Mouse (Mus musculus): ENCODE results near the gene Olfr1441.
A peak's percentile ranks its signal among the peaks of the same experiment; 100 is the strongest.

Gene Olfr1441

GRCm38 (mm10) chr19:12417361-12417760 is at the start of gene Olfr1441:
TSS of gene Olfr1441 (plus strand) at chr19:12417433.
- no peak for DNase-seq (ENCODE audit: low read depth, low spot score)

- DNase-seq (ENCODE audit: low read depth, low spot score) = no peak
Measured at GRCm38 (mm10) chr19:12373004-12373403, 44.2 kb upstream of the Olfr1441 start.

- no peak for DNase-seq (ENCODE audit: low read depth, low spot score)
Measured at GRCm38 (mm10) chr19:12374465-12375025, 42.7 kb upstream of the Olfr1441 start.

GRCm38 (mm10) chr19:12386979-12387378 is 30.3 kb upstream of the Olfr1441 start, which contains the start of gene Olfr1440:
TSS of gene Olfr1440 (plus strand) at chr19:12387279.
- DNase-seq (ENCODE audit: low read depth, low spot score) = no peak

DNA sequence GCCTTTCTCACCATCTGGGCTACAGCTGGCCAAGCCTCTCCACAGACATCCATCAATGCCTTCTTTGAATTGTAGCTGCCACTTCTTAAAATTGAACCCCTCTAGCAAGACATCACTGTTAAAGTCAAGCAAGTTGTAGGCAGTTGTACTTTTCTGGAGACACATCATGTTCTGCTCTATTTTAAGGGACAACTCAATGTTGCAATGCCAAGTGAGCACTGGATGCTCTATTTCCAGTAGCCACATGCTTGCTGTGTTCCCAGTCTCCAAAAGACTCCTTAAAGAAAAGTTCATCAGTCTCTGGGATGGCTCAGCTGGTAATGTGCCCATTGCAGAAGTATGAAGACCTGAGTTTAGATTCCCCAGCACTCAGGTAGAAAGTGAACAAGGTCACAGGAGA is 3.5 kb upstream of the Olfr1441 start:
- DNase-seq (ENCODE audit: low read depth, low spot score) = no peak

- DNase-seq (ENCODE audit: low read depth, low spot score) = no peak
Measured at GRCm38 (mm10) chr19:12418312-12418711, 1.1 kb downstream of the Olfr1441 start.

DNA sequence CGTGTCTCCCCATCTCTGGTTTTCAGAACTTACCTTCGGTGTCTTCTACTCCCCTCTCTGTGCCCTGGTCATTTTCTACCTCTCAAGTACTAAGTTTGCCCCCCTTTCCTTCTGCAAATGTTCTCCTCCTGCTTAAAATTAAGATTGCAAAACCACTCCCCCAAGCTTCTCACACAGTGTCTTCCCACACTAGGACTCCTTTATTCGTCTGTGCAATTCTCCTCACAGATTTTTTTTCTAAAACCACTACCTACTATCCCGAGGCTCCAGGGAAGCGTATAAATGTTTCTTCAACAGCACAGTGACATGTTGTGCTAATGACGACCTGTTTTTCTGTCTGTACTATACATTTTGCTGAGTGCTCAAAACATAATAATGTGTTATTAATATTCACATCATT is 3.3 kb downstream of the Olfr1441 start:
- DNase-seq (ENCODE audit: low read depth, low spot score) = no peak

GRCm38 (mm10) chr19:12421680-12422079 is 4.4 kb downstream of the Olfr1441 start:
- no peak for DNase-seq (ENCODE audit: low read depth, low spot score)

DNA sequence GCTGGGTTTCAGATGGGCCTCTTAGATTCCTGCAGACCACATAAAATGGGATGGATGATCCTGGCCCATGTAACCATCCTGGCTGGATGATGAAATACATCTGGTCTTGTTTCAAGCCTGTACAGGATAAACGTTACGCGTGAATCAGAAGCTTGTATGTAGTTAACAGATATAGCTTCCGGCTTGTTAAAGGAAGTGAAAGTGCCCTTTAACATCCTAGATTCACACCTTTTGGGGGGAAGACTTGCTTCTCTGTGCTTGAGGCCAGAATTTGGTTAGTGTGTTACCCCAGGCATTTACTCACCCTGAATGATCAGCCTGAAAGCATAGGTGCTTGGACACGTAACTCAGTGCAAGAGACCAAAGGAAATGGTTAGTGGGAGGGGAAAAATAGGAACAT is 9.9 kb downstream of the Olfr1441 start:
- DNase-seq (ENCODE audit: low read depth, low spot score) = no peak

DNA sequence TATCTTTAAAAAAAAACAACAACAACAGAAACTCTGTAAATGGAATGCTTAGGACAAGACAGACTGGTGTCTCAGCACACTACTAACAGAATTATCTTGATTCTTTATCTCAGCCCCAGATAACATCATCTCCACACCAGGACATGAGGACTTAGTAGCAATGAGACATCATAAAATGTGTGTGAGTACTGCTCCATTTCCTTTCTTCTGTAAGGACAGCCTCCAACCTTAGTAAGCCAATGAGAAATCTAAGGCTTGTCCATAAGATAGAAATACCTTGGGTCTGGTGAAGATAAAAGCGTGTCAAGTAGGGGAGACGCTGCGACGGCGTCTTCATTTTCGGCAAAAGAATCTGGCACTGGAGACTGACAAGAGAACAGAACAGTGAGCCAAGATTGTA is 10.4 kb downstream of the Olfr1441 start, which contains the start of gene Pfpl:
Gene Pfpl (plus strand): TSS at position 301 of the 400 bp plus-strand sequence.
- no peak for DNase-seq (ENCODE audit: low read depth, low spot score)

GRCm38 (mm10) chr19:12433033-12433432 is 15.8 kb downstream of the Olfr1441 start:
- DNase-seq (ENCODE audit: low read depth, low spot score) = peak; percentile 5

DNA sequence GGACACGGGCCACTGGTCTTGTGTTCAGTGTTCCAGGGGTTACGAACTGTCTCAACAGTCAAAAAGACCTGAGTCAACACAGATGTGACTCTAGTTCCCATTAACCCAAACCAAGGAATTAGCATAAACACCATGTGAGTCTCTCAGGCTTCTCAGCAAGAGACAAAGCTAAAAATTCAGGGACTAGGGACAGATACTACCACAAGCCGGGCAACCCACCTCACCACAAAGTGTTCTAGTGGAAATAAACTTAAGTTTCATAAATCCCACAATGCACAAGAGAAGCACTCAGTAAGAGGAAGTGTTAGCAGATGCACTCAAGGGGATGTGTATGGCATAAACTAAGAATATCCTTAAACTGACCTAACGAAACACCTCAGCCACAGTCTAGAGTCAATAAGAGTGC is 17.8 kb downstream of the Olfr1441 start:
- DNase-seq (ENCODE audit: low read depth, low spot score) = no peak

DNA sequence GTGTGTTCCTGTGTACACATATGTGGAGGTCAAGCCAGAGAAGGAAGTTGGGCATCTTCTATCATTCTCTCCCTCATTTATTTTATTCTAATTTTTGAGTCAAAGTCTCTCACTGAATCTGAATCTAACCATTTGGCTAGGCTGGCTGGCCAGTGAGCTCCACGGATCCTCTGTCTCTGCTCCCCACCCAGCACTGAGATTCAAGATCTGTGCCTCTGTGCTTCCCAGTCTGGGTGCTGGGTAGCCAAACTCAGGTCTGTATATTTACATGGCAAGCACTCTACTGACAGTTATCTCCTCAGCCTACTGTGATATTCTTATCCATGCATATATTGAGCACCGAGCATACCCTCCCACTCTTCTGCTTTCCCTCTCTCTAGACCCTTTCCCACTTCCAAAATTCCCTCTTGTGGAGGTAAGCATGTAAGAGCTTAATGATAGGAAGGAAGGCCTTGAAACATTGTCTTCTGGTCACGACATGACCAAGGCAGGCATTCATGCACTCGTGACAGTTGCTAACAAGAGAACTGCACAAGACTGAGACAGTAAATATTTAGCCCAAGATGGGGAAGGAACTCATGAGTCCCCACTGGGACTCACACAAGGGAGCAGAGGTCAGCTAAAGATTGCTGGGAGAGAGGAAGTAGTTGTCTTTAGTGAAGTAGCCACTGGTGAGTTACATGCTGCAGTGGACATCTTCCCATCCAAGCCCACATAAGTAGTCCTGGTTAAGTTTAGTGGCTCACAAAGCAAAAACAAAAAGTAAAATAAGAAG is 18.7 kb downstream of the Olfr1441 start:
- no peak for DNase-seq (ENCODE audit: low read depth, low spot score)

GRCm38 (mm10) chr19:12439581-12439980 is 22.3 kb downstream of the Olfr1441 start:
- DNase-seq (ENCODE audit: low read depth, low spot score) = no peak

DNA sequence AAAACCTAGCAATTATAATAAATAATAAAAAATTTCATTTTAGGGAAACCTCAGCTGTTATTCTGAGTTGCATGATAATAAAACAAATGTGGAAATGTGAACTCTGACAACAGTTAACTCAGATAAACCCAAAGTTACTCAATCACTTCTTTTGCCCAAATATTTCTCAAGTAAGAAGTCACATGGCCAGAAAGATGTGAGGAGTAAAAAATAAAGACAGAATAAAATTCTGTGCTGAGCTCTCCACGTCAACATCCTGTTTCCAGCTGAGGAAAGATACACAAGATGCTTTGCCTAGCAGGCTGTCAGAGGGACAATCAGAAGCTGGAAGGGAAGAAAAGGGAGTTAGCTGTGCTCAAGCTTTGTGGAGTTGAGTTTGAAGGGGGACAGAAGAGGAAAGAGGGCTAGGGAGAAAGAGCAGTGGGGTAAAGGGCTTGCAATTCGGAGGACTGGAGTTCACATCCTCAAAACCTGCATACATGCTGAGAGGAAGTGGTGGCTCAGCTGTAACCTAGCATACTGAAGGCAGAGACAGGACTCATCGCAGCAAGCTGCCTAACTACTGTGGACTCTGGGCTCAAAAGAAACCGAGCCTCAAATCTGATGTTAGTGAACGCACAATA is 23.0 kb downstream of the Olfr1441 start:
- DNase-seq (ENCODE audit: low read depth, low spot score) = no peak

DNA sequence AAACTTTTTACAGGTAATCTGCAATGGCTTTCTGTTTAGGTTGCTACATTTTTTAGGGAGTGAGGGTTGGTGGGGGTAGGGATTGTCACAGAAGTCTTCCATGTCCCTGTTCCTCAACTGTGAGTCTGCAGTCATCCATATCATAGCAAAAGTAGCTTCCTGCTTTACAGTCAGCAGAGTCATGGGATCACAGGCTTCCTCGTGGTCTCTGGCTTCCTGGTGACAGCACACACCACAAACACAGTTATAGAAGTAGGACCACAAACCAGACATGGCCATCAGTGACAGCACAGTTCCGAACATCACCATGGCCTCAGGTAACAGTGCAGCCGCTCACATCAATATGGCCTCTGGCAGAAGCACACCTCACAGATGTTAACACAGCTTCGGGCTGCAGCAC is 25.3 kb downstream of the Olfr1441 start:
- no peak for DNase-seq (ENCODE audit: low read depth, low spot score)

DNA sequence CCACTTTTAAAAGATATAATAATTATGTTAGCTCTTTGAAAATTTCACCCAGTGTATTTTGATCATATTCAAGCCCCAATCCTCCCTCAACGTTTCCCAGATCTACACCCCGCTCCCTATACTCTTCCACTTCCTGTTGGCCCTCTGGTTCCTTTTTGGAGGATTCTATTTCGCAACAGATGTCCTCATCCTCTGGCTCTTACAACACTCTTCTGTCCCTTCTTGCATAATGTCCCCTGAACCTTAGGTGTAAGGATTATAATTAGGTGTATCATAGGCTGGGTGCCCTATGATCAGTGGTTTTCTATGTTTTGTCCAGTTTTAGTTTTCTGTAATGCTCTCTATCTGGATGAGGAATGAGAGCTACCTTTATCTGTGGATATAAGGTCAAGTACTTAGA is 27.8 kb downstream of the Olfr1441 start:
- DNase-seq (ENCODE audit: low read depth, low spot score) = no peak

DNA sequence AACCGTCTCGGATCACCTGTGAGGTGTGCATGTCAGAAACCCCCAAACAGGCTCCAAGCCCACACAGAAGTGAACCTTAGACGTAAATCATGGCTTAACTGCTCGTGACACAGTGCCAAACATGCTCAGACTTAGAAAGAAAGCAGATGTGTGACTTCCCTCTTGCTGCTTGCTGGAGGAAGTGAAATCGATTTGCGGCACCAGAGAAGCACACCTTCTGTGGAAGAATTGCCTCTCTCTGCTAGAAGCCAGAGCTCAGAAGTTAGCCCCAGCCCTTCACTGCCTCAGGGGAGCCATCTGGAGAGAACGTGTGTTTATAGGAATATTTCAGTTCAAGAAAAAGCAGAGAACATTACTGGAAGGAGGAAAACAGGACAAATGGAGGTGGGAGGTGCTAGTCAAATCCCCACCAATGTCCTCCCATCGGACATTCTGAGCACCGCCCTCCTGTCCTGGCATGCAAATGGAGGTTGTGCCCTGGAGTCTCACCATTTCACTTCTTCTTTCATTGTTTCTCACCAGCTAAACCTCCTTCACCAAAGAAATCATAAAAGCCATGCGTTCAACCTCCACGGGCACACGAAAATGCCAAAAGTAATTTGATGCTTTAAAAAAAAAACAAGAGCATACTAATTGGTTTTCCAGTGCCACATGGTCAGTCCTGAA is 40.3 kb downstream of the Olfr1441 start:
- no peak for DNase-seq (ENCODE audit: low read depth, low spot score)

DNA sequence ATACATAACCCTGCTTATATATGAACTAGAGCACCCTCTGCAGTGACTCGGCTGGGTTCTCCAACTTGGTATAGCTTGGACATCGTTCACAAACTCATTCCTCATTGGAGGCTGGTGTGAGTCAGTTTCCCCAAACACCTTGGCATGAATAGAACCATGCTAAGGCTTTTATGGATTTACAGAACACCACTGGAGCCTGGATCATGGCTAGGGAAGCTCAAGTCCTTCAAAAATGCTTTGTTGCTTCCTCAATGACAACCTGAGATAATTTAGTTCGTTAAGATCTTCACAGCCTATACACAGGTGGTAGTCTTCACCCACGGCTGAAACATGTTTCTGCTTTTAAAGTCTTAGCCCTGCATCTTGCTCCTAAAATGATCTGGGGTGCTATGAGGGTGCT is 42.3 kb downstream of the Olfr1441 start:
- no peak for DNase-seq (ENCODE audit: low read depth, low spot score)

- no peak for DNase-seq (ENCODE audit: low read depth, low spot score)
Measured at GRCm38 (mm10) chr19:12460282-12461249, 43.3 kb downstream of the Olfr1441 start, which contains the start of gene Mpeg1. TSS of gene Mpeg1 (plus strand) at chr19:12460779.

All from embryo, embryonic 11.5 days (tissue).